Mouse (Mus musculus): ENCODE measurements around the gene Psmf1. TPM values are rescaled to one million over a fixed set of nuclear protein-coding genes. Genes with fewer than 3 reads are reported as not detected.

Gene Psmf1
- total and polyA plus RNA-seq, 3 experiments: 60.2 to 112 TPM; not detected in 1

DNA sequence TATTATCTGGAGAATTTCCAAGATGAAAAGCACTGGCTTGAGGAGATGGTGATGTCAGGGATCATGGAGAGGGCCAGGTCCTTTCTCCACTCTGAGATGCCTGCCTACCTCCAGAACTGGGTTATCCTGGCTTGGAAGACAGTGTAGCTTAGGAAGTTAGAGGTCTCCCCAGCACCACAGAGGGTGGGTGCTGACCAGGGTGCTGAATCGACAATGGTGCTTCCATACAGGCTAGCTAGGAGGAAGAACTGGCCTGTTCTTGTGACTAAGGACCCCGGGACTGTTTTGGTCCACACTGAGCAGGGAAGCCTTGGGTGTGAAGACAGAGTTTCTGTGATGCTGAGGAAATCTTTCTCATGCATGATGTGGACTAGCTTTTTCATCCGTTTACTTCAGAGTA is 31.3 kb downstream of the Psmf1 start:
- Histone ChIP-seq H3K27me3 (ENCODE audit: control insufficient read depth in 1 of 2, insufficient read depth in 2 of 2, low read length in 2 of 2) (no peaks in the 10 kb centered on the region), H3K9me3 (replicated peaks; ENCODE audit: insufficient read depth, low read length) (no peaks in the 10 kb centered on the region), H3K4me1 (ENCODE audit: control insufficient read depth in 1 of 2, insufficient read depth in 2 of 2, low read length in 2 of 2) (no peaks in the 10 kb centered on the region), H3K9ac (ENCODE audit: control insufficient read depth, low read depth, low read length, poor library complexity, severe bottlenecking) (no peak overlapping the region), H3K36me3 (ENCODE audit: control insufficient read depth in 1 of 2, insufficient read depth in 2 of 2, low read length in 2 of 2) (no peaks in the 10 kb centered on the region; a peak in 1 of 4 replicates), H3K79me2 (ENCODE audit: control insufficient read depth, insufficient read depth, low read length, poor library complexity) (no peaks in the 10 kb centered on the region), H3K27ac (ENCODE audit: control insufficient read depth, low read depth, low read length) (no peak overlapping the region), H3K4me3 (ENCODE audit: control insufficient read depth in 1 of 2, insufficient read depth in 1 of 2, low read depth in 2 of 2, low read length in 2 of 2) (no peak overlapping the region)
- TF ChIP-seq POLR2A (IDR thresholded peaks at IDR 0.05; ENCODE audit: control insufficient read depth in 1 of 2, insufficient read depth in 1 of 2, low read depth in 1 of 2, low read length in 2 of 2, poor library complexity in 1 of 2) (no peak), SIN3A (IDR thresholded peaks at IDR 0.05; ENCODE audit: low read length) (peak; percentile 46; the same call in 1 of the 2 replicates), MXI1 (IDR thresholded peaks at IDR 0.05; ENCODE audit: low read depth, low read length) (no peak)
- peak; percentile 72 for DNase-seq (ENCODE audit: low read depth, low spot score)

DNA sequence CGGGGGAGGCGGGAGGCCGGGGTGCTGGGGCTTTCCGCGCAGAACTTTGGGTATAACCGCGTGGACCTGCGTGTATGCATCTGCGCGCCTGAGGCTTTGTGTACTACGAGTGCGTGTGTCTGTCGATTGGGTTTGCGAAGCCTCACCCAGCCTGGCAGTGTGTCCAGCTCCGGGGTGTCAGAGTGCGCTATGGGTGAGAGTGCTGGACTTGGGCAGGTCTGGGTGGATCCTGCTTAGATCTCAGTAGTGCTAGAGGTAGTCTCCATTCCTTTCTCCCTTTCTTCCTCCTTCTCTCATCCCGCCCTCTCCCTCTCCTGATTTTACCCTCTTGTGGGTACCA is 41.2 kb downstream of the Psmf1 start:
- Histone ChIP-seq H3K9ac (ENCODE audit: control insufficient read depth, low read depth, low read length, poor library complexity, severe bottlenecking) (no peak overlapping the region), H3K4me1 (ENCODE audit: control insufficient read depth in 1 of 2, insufficient read depth in 2 of 2, low read length in 2 of 2) (no peaks in the 10 kb centered on the region), H3K9me3 (replicated peaks; ENCODE audit: insufficient read depth, low read length) (no peaks in the 10 kb centered on the region), H3K4me3 (ENCODE audit: control insufficient read depth in 1 of 2, insufficient read depth in 1 of 2, low read depth in 2 of 2, low read length in 2 of 2) (no peak overlapping the region), H3K27ac (ENCODE audit: control insufficient read depth, low read depth, low read length) (no peak overlapping the region), H3K27me3 (ENCODE audit: control insufficient read depth in 1 of 2, insufficient read depth in 2 of 2, low read length in 2 of 2) (no peaks in the 10 kb centered on the region), H3K79me2 (ENCODE audit: control insufficient read depth, insufficient read depth, low read length, poor library complexity) (no peaks in the 10 kb centered on the region), H3K36me3 (ENCODE audit: control insufficient read depth in 1 of 2, insufficient read depth in 2 of 2, low read length in 2 of 2) (no peaks in the 10 kb centered on the region)
- DNase-seq (ENCODE audit: low read depth, low spot score): no peak
- TF ChIP-seq GABPA (IDR thresholded peaks at IDR 0.05; ENCODE audit: low read depth, low read length) (no peak), BHLHE40 (IDR thresholded peaks at IDR 0.05; ENCODE audit: borderline replicate concordance, low read depth, low read length) (no peak), MXI1 (IDR thresholded peaks at IDR 0.05; ENCODE audit: low read depth, low read length) (no peak), MAFK (IDR thresholded peaks at IDR 0.05; ENCODE audit: borderline replicate concordance, low read depth, low read length) (no peak), CTCF (IDR thresholded peaks at IDR 0.05 in 2 of 3, conservative IDR thresholded peaks at IDR 0.05 in 1 of 3; ENCODE audit: control insufficient read depth in 1 of 3, insufficient read depth in 1 of 3, low read depth in 2 of 3, low read length in 3 of 3, poor library complexity in 1 of 3, severe bottlenecking in 1 of 3) (no peak), ZNF384 (IDR thresholded peaks at IDR 0.05; ENCODE audit: low read depth, low read length) (no peak), HCFC1 (IDR thresholded peaks at IDR 0.05; ENCODE audit: low read depth, low read length) (no peak), ZMIZ1 (IDR thresholded peaks at IDR 0.05; ENCODE audit: low read depth, low read length) (no peak), UBTF (IDR thresholded peaks at IDR 0.05; ENCODE audit: borderline replicate concordance, insufficient read depth, low read depth, low read length) (no peak), RAD21 (IDR thresholded peaks at IDR 0.05; ENCODE audit: low read depth, low read length) (no peak), USF1 (IDR thresholded peaks at IDR 0.05; ENCODE audit: low read depth, low read length) (no peak), ZC3H11A (IDR thresholded peaks at IDR 0.05; ENCODE audit: low read depth, low read length) (no peak), SMC3 (IDR thresholded peaks at IDR 0.05; ENCODE audit: low read depth, low read length) (no peak), EP300 (IDR thresholded peaks at IDR 0.05; ENCODE audit: low read depth in 1 of 2, low read length in 2 of 2) (no peak), KAT2A (conservative IDR thresholded peaks at IDR 0.05; ENCODE audit: low read depth, low read length) (no peak), POLR2AphosphoS2 (IDR thresholded peaks at IDR 0.05; ENCODE audit: low read length) (no peak), GATA1 (IDR thresholded peaks at IDR 0.05; ENCODE audit: low read depth, low read length) (no peak)

Data from MEL (cell line).